Comparison of ENCODE assay signal across 9 mouse cellular contexts in genomic region chr4:129188041-129188659, GRCm38 (mm10). TPM values are rescaled to one million over a fixed set of nuclear protein-coding genes. Genes with fewer than 3 reads are reported as not detected.
DNase-seq lines count a peak whose midpoint lies in the region; ATAC-seq lines count a peak whose summit lies in the region.
"Had no signal": no experiment of that assay in that cellular context is flagged by ENCODE, and none has a peak within 500 bp of the region (broad histone marks: within the 10 kb centered on the region; RNA-seq: fewer than 3 reads in every experiment).

No protein-coding gene starts in this region.

- DNase-seq in kidney, postnatal 14 days = no peak
- DNase-seq in brain, adult 2 months (ENCODE audit: low read depth, low spot score) = peak; percentile 50
- DNase-seq in cerebellum, postnatal 14 days = no peak
- DNase-seq in right cerebral cortex, postnatal 36 days (ENCODE audit: low spot score in 2 of 2) = no peak
- no peak for DNase-seq in layer of hippocampus, postnatal 10 days (ENCODE audit: low spot score in 2 of 2)
- DNase-seq: left cerebral cortex, postnatal 4 days had no signal

- H3K4me2 ChIP-seq in kidney, embryonic 15.5 days = peak overlapping the region; percentile 64
- H3K4me2 ChIP-seq in hindbrain, embryonic 13.5 days = peak overlapping the region; percentile 74
- H3K4me2 ChIP-seq in midbrain, embryonic 15.5 days = peak overlapping the region; percentile 76

- H3K9me3 ChIP-seq in kidney, embryonic 15.5 days (replicated peaks) = no peaks in the 10 kb centered on the region
- H3K9me3 ChIP-seq in hindbrain, embryonic 13.5 days = no peaks in the 10 kb centered on the region
- H3K9me3 ChIP-seq in midbrain, embryonic 15.5 days = no peaks in the 10 kb centered on the region

- H3K4me1 ChIP-seq in kidney, embryonic 15.5 days = peaks cover 41% of the 10 kb centered on the region
- H3K4me1 ChIP-seq in hindbrain, embryonic 13.5 days (replicated peaks) = peaks cover 38% of the 10 kb centered on the region
- H3K4me1 ChIP-seq in midbrain, embryonic 15.5 days = peaks cover 26% of the 10 kb centered on the region

- no peak for ATAC-seq in kidney, embryonic 15.5 days (replicated peaks; ENCODE audit: low FRiP score)
- no peak for ATAC-seq in hindbrain, embryonic 13.5 days (ENCODE audit: low FRiP score)
- ATAC-seq in midbrain, embryonic 15.5 days (replicated peaks) = no peak

- H3K27me3 ChIP-seq in kidney, embryonic 15.5 days = no peaks in the 10 kb centered on the region
- H3K27me3 ChIP-seq in hindbrain, embryonic 13.5 days = no peaks in the 10 kb centered on the region
- no peaks in the 10 kb centered on the region for H3K27me3 ChIP-seq in midbrain, embryonic 15.5 days (replicated peaks)

- H3K4me3 ChIP-seq in kidney, embryonic 15.5 days (replicated peaks) = peak overlapping the region; percentile 94
- peak overlapping the region; percentile 90 for H3K4me3 ChIP-seq in hindbrain, embryonic 13.5 days
- H3K4me3 ChIP-seq in midbrain, embryonic 15.5 days = peak overlapping the region; percentile 92

- H3K9ac ChIP-seq in kidney, embryonic 15.5 days = peak overlapping the region; percentile 80
- peak overlapping the region; percentile 83 for H3K9ac ChIP-seq in hindbrain, embryonic 13.5 days
- peak overlapping the region; percentile 81 for H3K9ac ChIP-seq in midbrain, embryonic 15.5 days

- 32% methylated on average over 5 of the region's 5 CpGs for WGBS in kidney, embryonic 15.5 days
- 44% methylated on average over 5 of the region's 5 CpGs for WGBS in hindbrain, embryonic 13.5 days
- 45% methylated on average over 5 of the region's 5 CpGs for WGBS in midbrain, embryonic 15.5 days

- peak overlapping the region; percentile 96; the same call in 1 of the 2 replicates for H3K27ac ChIP-seq in kidney, embryonic 15.5 days
- no peak overlapping the region; the same call in 1 of the 2 replicates for H3K27ac ChIP-seq in hindbrain, embryonic 13.5 days
- H3K27ac ChIP-seq in midbrain, embryonic 15.5 days = peak overlapping the region; percentile 90

- peaks cover 10% of the 10 kb centered on the region for H3K36me3 ChIP-seq in kidney, embryonic 15.5 days
- H3K36me3 ChIP-seq in hindbrain, embryonic 13.5 days = peaks cover 7% of the 10 kb centered on the region
- no peaks in the 10 kb centered on the region for H3K36me3 ChIP-seq in midbrain, embryonic 15.5 days (replicated peaks)

RNA-seq across cellular contexts. Expression of gene S100pbp, which starts 1.4 kb away (rescaled TPM):
- 24.3 and 25.9 TPM in 2 replicates for polyA plus RNA-seq in kidney, embryonic 15.5 days (2015; fragmentation: Nextera tagmentation; extraction: Ambion mirVana)
- 17.6 and 18.0 TPM in 2 replicates for polyA plus RNA-seq in hindbrain, embryonic 13.5 days (2015; fragmentation: Nextera tagmentation; extraction: Ambion mirVana)
- polyA plus RNA-seq in midbrain, embryonic 15.5 days (2015; fragmentation: Nextera tagmentation; extraction: Ambion mirVana) = 21.8 and 24.4 TPM in 2 replicates
- 10 to 100 TPM; 36.8 to 37.0 TPM for total RNA-seq in layer of hippocampus, postnatal 10 days (2021)

RNA-seq across cellular contexts. Expression of gene Yars, which starts 1.4 kb away (rescaled TPM):
- polyA plus RNA-seq in kidney, embryonic 15.5 days (2015; fragmentation: Nextera tagmentation; extraction: Ambion mirVana) = 81.3 and 87.4 TPM in 2 replicates
- polyA plus RNA-seq in hindbrain, embryonic 13.5 days (2015; fragmentation: Nextera tagmentation; extraction: Ambion mirVana) = 104 and 106 TPM in 2 replicates
- 114 and 116 TPM in 2 replicates for polyA plus RNA-seq in midbrain, embryonic 15.5 days (2015; fragmentation: Nextera tagmentation; extraction: Ambion mirVana)
- total RNA-seq in layer of hippocampus, postnatal 10 days (2021) = 100 to 1,000 TPM in 1 of 2 experiments, 10 to 100 TPM in 1; 99.0 to 109 TPM

RNA-seq across cellular contexts. Expression of gene Fndc5, which starts 51.4 kb away (rescaled TPM):
- 5.1 and 5.5 TPM in 2 replicates for polyA plus RNA-seq in kidney, embryonic 15.5 days (2015; fragmentation: Nextera tagmentation; extraction: Ambion mirVana)
- polyA plus RNA-seq in hindbrain, embryonic 13.5 days (2015; fragmentation: Nextera tagmentation; extraction: Ambion mirVana) = 5.4 and 6.5 TPM in 2 replicates
- 7.0 and 7.8 TPM in 2 replicates for polyA plus RNA-seq in midbrain, embryonic 15.5 days (2015; fragmentation: Nextera tagmentation; extraction: Ambion mirVana)
- 10 to 100 TPM; 41.4 to 42.9 TPM for total RNA-seq in layer of hippocampus, postnatal 10 days (2021)
